Mouse (Mus musculus): ENCODE results near the gene Adamts13. TPM values are rescaled to one million over a fixed set of nuclear protein-coding genes. Genes with fewer than 3 reads are reported as not detected.
A peak's percentile ranks its signal among the peaks of the same experiment; 100 is the strongest.

Adamts13 gene
- total RNA-seq, 1 experiment from 2014 or later, result not detected

DNA sequence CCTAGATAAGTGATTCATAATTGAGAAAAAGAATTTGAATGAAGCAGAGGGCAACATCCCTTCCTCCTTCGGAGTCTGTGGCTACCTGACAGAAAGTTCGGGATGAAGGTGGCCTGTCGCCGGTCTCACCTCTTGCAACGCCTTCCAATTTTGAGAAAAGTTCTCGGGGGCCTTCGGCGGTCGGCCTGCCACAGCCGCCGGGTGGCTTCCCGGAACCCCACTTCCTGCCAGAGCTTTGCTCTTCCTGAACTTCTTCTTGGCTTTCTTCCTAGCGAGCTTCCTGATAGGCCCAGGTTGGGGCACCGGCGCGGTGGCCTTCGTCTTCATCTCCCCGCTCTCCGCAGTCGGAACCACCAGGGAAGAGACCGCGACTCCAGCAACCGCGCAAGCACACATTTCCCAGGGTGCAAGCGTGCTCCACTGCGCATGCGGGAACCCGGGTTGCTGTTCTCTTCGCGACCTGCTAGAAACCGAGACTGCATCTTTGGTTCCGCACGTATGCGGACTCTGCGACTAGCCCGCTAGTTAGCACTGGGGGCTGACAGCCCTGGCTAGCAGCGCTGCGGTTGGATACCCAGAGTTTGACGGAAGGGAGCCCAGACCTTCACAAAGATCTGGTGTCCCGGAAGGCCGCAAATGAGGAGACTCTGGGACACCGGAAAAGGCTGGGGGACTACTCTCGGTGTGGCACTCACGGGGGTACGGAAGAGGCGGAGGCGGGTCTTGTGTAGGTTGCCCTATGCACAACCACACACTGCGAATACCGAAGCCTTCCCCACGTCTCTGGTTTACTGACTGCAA is 9.1 kb upstream of the Adamts13 start, which contains the start of gene Rexo4:
Gene Rexo4, minus strand, starts transcription at position 464 of the 801 bp plus-strand sequence.
- ATAC-seq (replicated peaks in 1 of 2; ENCODE audit: insufficient read depth in 1 of 2, low FRiP score in 2 of 2, low TSS enrichment in 1 of 2, low read depth in 1 of 2, poor library complexity in 2 of 2, severe bottlenecking in 2 of 2), result peak; percentile 92 to 95

DNA sequence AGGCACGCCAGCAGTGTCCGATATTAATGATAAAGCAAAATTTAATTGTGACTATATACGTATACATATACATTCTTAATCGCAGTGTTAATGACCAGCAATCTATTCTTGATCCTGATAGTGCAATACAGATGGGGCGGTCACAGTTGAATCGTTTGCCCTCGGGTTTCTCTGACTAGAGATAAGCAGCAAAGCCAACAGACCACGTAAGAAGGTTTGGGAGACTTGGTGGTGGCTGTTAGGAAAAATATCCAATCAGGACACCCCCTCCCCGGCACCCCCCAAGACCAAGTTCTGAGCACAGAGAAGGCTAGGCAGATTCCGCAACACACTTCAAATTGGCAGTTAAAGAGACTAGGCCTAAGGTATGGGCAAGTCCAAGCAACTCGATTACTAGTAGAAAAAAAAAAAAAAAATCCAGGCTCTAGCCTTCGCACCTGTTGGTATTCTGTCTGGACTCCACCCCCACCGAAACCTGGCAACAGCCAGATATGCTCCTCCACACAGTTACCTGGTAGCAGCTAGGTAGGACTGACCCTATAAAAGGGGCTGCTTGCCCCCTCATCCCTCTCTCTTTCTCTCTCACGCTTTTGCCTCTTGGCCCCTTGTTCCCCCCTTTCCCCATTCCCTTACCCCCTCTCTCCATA is 8.4 kb upstream of the Adamts13 start:
- no peak for ATAC-seq (replicated peaks in 1 of 2; ENCODE audit: insufficient read depth in 1 of 2, low FRiP score in 2 of 2, low TSS enrichment in 1 of 2, low read depth in 1 of 2, poor library complexity in 2 of 2, severe bottlenecking in 2 of 2)

DNA sequence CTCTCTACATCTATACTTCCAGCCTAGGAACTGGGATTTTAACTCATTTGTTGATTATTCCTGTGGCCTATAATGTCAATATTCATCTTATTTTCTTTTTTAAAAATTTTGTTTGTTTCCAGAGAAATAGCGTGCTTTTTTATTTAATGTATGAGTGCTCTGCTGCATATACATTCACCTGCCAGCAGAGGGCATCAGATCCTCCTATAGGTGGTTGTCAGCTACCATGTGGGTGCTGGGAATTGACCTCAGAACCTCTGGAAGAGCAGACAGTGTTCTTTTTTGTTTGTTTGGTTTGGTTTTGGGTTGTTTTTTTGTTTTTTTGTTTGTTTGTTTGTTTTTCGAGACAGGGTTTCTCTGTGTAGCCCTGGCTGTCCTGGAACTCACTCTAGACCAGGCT is 6.0 kb upstream of the Adamts13 start:
- ATAC-seq (replicated peaks in 1 of 2; ENCODE audit: insufficient read depth in 1 of 2, low FRiP score in 2 of 2, low TSS enrichment in 1 of 2, low read depth in 1 of 2, poor library complexity in 2 of 2, severe bottlenecking in 2 of 2), result no peak

DNA sequence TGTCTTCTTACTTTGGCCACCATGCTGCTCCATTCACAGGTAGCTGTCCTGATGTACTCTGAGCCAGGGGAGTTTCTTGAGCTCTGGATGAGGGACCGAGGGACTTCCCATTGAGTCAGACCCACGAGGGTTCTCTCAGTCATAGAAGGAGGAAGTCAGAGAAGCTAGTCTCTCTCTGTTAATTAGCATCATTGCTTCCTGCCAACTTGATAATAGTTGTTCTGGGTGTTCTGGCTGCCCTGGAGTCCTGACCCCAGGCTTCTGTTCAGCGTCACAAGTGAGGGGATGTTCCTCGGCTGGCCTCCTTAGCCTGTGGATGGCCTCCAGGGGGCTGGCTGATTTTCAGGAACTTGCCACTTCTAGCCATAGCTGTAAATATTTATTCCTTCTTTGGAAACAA is 744 bp downstream of the Adamts13 start:
- ATAC-seq (replicated peaks in 1 of 2; ENCODE audit: insufficient read depth in 1 of 2, low FRiP score in 2 of 2, low TSS enrichment in 1 of 2, low read depth in 1 of 2, poor library complexity in 2 of 2, severe bottlenecking in 2 of 2), result peak; percentile 42 to 64; a peak in 2 of 4 replicates

DNA sequence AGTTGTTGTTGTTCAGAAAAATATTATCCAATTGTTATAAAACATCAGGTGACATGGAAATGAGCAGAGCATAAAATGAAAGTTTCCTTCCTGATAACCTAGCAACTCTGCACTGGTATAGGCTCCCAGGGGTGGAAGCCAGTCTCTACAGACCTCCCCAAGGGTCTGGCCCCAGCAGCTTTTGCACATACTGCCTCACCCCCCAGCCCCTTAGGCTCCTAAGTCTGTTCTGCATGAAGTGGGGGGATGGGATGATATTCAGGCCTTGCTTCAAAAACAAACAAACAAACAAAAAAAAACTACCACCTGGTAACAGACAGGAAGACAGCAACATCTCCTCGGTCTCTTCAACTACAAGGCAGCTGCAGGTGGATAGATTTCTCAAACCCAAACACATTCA is 7.1 kb downstream of the Adamts13 start:
- no peak for ATAC-seq (replicated peaks in 1 of 2; ENCODE audit: insufficient read depth in 1 of 2, low FRiP score in 2 of 2, low TSS enrichment in 1 of 2, low read depth in 1 of 2, poor library complexity in 2 of 2, severe bottlenecking in 2 of 2)

DNA sequence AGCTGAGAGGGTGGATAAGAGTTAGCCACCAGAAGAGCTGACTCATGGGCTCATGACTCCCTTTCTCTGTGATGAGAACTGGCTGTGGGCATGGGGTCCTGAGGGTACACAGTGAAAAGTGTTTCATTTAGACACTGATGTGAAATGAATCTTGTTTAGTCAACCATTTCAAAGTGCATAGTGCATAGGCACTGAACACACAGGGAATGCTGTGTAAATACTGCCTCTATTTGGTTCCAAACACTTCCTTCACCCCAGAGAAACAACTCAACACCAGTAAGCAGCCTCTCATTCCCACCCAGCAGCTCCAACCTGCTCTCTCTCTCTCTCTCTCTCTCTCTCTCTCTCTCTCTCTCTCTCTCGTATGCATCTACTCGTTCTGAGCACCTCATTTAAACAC is 11.0 kb downstream of the Adamts13 start:
- no peak for ATAC-seq (replicated peaks in 1 of 2; ENCODE audit: insufficient read depth in 1 of 2, low FRiP score in 2 of 2, low TSS enrichment in 1 of 2, low read depth in 1 of 2, poor library complexity in 2 of 2, severe bottlenecking in 2 of 2)

DNA sequence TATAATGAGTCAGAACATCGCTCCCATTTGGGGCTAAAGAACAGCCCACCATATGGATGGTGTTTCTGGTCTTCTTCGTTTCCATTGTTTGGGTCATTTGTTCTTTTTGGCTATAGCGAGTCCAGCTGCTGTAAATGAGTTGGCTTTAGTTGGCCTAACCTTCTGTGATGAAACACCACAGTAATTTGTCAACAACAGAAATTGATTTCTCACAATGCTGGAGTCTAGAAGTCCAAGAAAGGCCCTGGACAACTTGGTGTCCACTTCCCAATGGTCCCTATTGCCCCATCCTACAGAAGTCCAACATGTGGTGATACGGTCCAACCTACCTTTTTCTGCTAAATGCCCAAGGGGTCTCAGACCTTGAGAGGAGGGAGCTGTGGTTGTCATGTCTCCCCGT is 11.4 kb downstream of the Adamts13 start:
- no peak for ATAC-seq (replicated peaks in 1 of 2; ENCODE audit: insufficient read depth in 1 of 2, low FRiP score in 2 of 2, low TSS enrichment in 1 of 2, low read depth in 1 of 2, poor library complexity in 2 of 2, severe bottlenecking in 2 of 2)

DNA sequence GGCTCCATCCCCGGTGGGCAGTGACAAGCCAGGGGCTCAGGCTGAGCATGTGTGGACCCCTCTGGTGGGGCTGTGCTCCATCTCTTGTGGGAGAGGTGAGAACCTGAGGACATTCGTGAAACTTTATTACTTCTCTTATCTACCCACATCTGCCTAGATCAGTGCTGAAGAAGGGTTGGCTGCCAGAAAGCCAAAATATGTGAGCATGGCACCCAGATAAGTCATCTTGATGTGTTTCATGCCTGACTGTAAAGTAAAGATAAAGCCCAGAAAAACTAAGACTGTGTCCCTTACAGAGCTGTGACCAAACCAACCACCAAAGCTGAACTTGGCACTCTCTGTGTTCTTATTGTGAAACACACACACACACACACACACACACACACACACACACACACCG is 20.7 kb downstream of the Adamts13 start:
- no peak for ATAC-seq (replicated peaks in 1 of 2; ENCODE audit: insufficient read depth in 1 of 2, low FRiP score in 2 of 2, low TSS enrichment in 1 of 2, low read depth in 1 of 2, poor library complexity in 2 of 2, severe bottlenecking in 2 of 2)

DNA sequence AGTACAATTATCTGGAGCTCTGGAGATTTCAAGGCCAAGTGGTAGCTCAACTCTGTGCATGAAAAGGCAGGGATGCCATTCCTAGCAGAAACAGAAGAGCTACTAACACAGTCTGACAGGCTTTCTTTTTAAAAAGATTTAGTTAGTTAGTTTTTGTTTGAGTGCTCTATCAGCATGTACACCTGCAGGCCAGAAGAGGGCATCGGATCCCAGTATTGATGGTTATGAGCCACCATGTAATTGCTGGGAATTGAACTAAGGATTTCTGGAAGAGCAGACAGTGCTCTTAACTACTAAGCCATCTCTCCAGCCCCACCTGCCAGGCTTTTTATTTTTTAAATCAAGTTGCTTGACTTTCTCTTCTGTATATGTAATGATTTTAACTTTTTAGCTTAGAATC is 24.3 kb downstream of the Adamts13 start:
- no peak for ATAC-seq (replicated peaks in 1 of 2; ENCODE audit: insufficient read depth in 1 of 2, low FRiP score in 2 of 2, low TSS enrichment in 1 of 2, low read depth in 1 of 2, poor library complexity in 2 of 2, severe bottlenecking in 2 of 2)

DNA sequence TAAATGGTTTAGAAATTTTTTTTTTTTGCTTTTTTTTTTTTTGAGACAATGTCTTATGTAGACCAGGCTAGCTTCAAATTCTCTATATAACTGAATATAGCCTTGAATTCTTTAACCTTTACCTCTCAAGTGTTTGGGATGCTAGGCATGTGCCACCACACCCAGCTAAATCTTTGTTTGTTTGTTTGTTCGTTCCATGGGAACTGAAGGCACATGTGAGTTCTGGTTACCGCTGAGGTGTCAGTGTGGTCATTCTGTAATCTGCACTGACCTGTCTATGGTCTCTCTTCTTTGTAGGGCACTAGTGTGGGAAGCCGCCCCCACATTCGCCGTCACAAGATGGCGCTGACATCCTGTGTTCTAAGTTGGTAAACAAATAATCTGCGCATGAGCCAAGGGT is 24.8 kb downstream of the Adamts13 start:
- no peak for ATAC-seq (replicated peaks in 1 of 2; ENCODE audit: insufficient read depth in 1 of 2, low FRiP score in 2 of 2, low TSS enrichment in 1 of 2, low read depth in 1 of 2, poor library complexity in 2 of 2, severe bottlenecking in 2 of 2)

DNA sequence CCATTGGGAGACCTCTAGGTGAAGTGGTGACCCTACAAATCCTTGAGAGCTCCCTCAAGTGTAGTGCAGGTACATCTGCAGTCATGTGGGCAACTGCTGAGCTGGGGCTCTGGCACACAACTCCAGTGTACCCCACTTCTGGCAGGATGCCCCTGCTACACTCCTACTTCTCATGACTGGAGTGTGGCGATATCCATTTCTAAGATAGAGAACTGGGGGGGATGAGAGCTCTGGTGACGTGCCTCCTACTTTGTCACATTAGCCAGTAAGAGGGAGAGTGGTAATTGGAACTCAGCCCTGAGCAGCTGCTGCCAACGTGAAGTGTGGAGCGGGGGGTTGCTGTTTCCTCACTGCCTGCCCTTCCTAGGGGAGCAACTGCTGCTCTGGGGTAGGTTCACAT is 33.0 kb downstream of the Adamts13 start:
- no peak for ATAC-seq (replicated peaks in 1 of 2; ENCODE audit: insufficient read depth in 1 of 2, low FRiP score in 2 of 2, low TSS enrichment in 1 of 2, low read depth in 1 of 2, poor library complexity in 2 of 2, severe bottlenecking in 2 of 2)

DNA sequence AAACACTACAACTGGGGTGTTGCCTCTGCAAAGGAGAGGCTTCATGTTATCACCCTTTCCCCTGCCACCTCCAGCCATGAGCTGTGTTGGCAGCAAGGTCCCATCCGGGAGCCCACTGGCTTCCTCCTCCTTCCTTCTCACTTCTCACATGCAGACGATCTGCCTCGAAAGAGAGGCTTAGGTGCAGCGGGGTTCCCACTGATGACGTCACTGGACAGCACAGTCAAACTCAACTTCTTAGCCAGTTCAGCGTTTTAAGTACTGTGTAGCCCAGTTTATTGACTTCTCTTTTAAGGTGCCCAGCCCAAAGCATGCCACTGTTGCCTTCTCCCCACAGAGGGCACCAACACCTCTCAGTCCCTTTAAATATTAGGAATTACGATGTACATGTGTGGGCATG is 34.5 kb downstream of the Adamts13 start:
- ATAC-seq (replicated peaks in 1 of 2; ENCODE audit: insufficient read depth in 1 of 2, low FRiP score in 2 of 2, low TSS enrichment in 1 of 2, low read depth in 1 of 2, poor library complexity in 2 of 2, severe bottlenecking in 2 of 2), result no peak

DNA sequence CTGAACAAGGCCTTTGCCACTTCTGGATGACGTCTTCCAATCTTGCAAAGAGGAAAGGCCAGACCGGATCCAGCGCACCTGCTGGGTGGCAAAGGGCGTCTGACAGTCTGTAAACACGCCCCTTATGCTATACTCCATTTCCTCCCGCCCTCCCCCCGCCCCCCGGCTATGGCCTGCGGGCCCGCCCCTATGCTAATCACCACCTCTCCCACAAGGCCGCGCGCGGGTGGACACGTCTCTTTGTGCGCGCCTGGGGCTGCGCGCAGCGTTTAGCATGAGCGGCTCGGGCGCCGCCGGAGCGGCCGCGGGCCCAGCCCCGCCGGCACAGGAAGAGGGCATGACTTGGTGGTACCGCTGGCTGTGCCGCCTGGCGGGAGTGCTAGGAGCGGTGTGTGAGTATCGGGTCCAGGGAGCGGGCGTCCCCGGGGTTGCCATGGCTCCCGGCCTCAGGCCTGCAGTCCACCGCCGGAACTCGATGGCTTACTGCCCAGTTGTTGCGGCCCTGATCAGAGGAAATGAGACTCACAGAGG is 36.6 kb downstream of the Adamts13 start, which contains the start of gene Cacfd1:
Gene Cacfd1, plus strand, starts transcription at position 213 of the 531 bp plus-strand sequence.
- peak; percentile 78 to 87 for ATAC-seq (replicated peaks in 1 of 2; ENCODE audit: insufficient read depth in 1 of 2, low FRiP score in 2 of 2, low TSS enrichment in 1 of 2, low read depth in 1 of 2, poor library complexity in 2 of 2, severe bottlenecking in 2 of 2)

DNA sequence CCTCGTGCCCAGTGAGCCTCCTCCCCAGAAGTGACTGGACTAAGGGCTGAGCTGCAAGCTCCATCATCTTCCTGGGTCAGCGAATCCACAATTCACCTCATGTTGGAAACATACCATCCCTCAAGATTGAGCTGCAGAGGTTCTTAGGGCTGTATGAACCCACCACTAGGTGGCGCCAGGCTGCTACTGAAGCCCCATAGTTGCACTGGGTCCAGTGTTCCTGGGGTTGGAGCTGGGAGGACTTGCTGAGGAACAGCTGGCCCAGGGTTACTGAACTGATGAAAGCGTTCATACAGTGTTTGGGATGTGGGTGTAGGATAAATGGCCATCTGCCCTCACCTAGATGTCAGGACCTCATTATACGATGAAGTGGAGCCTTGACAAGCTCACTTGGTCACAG is 44.6 kb downstream of the Adamts13 start:
- ATAC-seq (replicated peaks in 1 of 2; ENCODE audit: insufficient read depth in 1 of 2, low FRiP score in 2 of 2, low TSS enrichment in 1 of 2, low read depth in 1 of 2, poor library complexity in 2 of 2, severe bottlenecking in 2 of 2), result peak; percentile 59 to 66; a peak in 3 of 4 replicates

DNA sequence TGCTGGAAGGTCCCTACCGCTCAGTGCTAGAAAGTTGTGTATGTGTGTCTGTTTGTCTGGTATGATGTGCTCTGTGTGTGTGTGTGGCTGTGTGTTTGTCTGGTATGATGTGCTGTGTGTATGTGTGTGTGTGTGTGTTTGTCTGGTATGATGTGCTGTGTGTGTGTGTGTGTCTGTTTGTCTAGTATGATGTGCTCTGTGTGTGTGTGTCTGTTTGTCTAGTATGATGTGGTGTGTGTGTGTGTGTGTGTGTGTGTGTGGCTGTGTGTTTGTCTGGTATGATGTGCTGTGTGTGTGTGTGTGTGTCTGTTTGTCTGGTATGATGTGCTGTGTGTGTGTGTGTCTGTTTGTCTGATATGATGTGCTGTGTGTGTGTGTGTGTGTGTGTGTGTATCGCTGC is 46.3 kb downstream of the Adamts13 start:
- no peak for ATAC-seq (replicated peaks in 1 of 2; ENCODE audit: insufficient read depth in 1 of 2, low FRiP score in 2 of 2, low TSS enrichment in 1 of 2, low read depth in 1 of 2, poor library complexity in 2 of 2, severe bottlenecking in 2 of 2)

DNA sequence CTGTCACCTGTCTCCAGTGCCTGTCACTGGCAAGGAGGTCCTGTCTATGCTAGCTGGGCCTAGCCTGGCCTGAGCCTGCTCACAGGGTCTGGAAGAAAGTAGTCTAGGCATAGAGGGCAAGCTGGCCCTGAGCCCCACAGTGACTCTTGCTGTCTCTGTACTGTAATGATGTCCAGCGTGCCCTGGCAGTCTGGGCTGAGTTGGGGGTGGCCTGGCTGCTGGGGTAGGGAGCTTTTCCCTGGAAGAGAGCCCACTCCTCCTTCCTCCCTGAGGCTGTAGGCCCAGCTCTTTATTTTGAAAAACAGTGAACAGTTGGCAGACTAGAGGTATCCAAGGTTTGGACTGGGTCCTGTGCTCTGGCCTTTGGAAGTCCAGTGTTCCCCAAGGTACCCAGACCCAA is 47.9 kb downstream of the Adamts13 start:
- no peak for ATAC-seq (replicated peaks in 1 of 2; ENCODE audit: insufficient read depth in 1 of 2, low FRiP score in 2 of 2, low TSS enrichment in 1 of 2, low read depth in 1 of 2, poor library complexity in 2 of 2, severe bottlenecking in 2 of 2)

DNA sequence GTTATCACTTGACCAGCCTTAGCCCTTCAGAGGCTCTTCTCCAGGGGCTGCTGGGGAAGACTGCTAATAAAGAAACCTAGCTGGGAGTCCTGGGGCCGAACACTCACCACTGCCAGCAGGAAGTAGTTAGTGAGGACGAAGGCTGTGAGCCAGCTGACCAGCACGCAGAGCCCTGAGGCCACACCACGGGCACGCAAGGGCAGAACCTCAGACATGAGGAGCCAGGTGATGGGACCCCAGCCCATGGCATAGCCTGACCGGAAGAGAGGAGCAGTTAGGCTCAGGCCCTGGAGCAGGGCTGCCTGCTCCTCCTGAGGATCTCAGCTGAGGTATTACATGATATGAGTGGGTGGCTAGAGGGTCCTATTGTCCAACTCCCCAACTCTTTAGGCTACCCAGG is 49.4 kb downstream of the Adamts13 start:
- no peak for ATAC-seq (replicated peaks in 1 of 2; ENCODE audit: insufficient read depth in 1 of 2, low FRiP score in 2 of 2, low TSS enrichment in 1 of 2, low read depth in 1 of 2, poor library complexity in 2 of 2, severe bottlenecking in 2 of 2)

DNA sequence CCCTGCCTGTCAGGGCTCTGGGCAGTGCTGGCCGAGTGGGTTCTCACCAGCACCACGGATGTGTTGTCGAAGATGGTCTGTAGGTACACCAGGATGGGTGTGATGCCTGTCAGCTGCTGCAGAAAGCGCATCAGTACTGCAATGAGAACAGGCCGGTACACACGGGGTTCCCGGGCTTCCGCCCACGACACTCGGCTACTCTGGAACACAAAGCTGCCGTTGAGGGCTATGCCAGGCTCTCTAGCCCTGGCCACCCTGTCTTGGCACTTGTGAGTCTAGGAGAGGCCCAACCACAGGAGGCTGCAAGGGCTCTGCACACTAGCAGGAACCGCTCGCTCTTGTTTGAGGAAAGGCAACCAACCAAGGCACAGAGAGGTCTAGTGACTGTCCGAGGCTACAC is 50.9 kb downstream of the Adamts13 start:
- no peak for ATAC-seq (replicated peaks in 1 of 2; ENCODE audit: insufficient read depth in 1 of 2, low FRiP score in 2 of 2, low TSS enrichment in 1 of 2, low read depth in 1 of 2, poor library complexity in 2 of 2, severe bottlenecking in 2 of 2)

All from hematopoietic stem cell, adult 5-6 weeks (primary cell).